Mouse (Mus musculus): ENCODE data around the gene Zcrb1. TPM values are rescaled to one million over a fixed set of nuclear protein-coding genes. Genes with fewer than 3 reads are reported as not detected.

Gene Zcrb1
- polyA plus RNA-seq (2012; rRNA removed) (76.4 and 119 TPM in 2 replicates), polyA plus RNA-seq (2014; fragmentation: Nextera tagmentation; extraction: Ambion mirVana) (118 and 123 TPM in 2 replicates)

DNA sequence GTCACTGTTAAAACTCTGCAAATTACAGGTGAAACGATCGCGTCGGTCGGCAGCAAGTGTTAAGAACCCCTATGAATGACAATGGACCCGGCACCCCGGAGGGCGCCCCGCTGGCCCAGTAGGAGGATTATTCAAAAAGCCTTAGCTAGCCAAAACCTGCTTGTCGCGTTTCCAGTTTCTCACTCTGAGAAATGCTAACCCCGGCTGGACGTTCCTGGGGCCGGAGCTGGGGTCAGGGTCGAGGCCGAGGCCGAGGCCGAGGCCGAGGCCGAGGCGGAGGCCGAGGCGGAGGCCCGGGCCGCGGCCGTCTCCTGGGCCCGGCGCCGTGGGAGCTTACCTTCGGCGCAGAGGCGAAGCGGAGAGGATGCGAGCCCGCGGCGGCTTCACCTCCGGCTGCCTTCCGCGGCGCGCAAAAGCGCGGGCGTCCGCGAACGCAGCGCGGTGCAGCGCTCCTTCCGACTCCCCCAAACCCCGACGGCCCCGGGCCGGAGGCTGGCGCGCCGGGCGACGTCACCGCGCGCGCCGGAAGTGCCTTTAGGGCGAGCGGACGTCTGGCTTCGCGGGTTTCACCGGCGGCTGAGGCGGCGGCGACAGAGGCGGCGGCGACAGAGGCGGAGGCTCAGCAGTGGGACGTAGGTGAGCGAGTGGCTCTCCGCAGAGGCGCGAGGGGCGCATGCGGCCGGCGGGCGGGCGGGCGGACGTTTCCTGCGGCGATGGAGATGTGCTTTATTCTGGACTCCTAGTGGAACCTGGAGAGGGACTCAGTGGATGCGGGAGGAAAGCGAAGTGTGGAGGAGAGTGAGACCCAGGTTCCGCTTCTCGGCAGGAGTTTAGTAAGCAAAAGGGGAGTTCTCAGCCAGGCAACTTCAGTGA is at the start of gene Zcrb1, which contains the start of gene Pphln1:
Zcrb1 (minus strand) TSS at position 509 of the 873 bp plus-strand sequence.
Pphln1 (plus strand) TSS at position 525 of the 873 bp plus-strand sequence.
- ATAC-seq (ENCODE audit: low FRiP score, low read depth) (peak; percentile 95), DNase-seq (ENCODE audit: low spot score) (peak; percentile 86)
- Histone ChIP-seq H3K4me3 (replicated peaks; ENCODE audit: low read length) (peak within 1 kb of the TSS; percentile 97), H3K9me3 (ENCODE audit: control insufficient read depth, low read length) (no peaks in the 10 kb centered on the region), H3K27ac (replicated peaks; ENCODE audit: low read depth, low read length) (peak within 1 kb of the TSS; percentile 78), H3K4me2 (replicated peaks; ENCODE audit: low read depth, low read length, severe bottlenecking) (peak within 1 kb of the TSS; percentile 79), H3K9ac (ENCODE audit: low read depth, low read length, severe bottlenecking) (peak within 1 kb of the TSS; percentile 97), H3K27me3 (ENCODE audit: control insufficient read depth, insufficient read depth, low read length) (no peaks in the 10 kb centered on the region), H3K4me1 (ENCODE audit: control insufficient read depth, insufficient read depth, low read length) (peaks cover 14% of the 10 kb centered on the region), H3K36me3 (ENCODE audit: control insufficient read depth, insufficient read depth, low read length) (peaks cover 24% of the 10 kb centered on the region)
- peak; percentile 81; the same call in 1 of the 2 replicates for TF ChIP-seq POLR2A (IDR thresholded peaks at IDR 0.05; ENCODE audit: borderline replicate concordance, extremely low read depth, insufficient read depth, insufficient read length)
- WGBS = under 1% methylated on average over 57 of the region's 100 CpGs

DNA sequence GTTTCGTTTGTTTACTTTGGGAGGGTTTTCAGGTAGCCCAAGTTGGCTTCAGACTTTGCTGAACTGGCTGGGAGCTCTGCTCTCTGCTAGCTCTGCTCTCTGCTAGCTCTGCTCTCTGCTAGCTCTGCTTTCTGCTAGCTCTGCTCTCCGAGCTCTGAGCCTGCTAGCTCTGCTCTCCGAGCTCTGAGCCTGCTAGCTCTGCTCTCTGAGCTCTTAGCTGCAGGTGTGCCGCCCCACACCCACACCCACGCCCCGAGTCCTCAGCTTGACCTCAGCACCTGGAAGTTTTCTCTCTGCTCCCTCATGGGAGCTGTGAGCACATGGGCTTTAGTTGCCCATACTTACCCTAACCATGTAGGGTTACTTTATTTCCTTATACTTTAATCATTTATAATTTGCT is 45.5 kb upstream of the Zcrb1 start:
- WGBS = 74% methylated on average over 6 of the region's 6 CpGs
- no peaks in the 10 kb centered on the region for H3K9me3 ChIP-seq (ENCODE audit: control insufficient read depth, low read length)
- no peak overlapping the region for H3K27ac ChIP-seq (replicated peaks; ENCODE audit: low read depth, low read length)
- no peak overlapping the region for H3K9ac ChIP-seq (ENCODE audit: low read depth, low read length, severe bottlenecking)
- H3K27me3 ChIP-seq (ENCODE audit: control insufficient read depth, insufficient read depth, low read length) = no peaks in the 10 kb centered on the region
- DNase-seq (ENCODE audit: low spot score) = no peak
- peaks cover 40% of the 10 kb centered on the region for H3K36me3 ChIP-seq (ENCODE audit: control insufficient read depth, insufficient read depth, low read length)
- no peak for ATAC-seq (ENCODE audit: low FRiP score, low read depth)
- no peak overlapping the region for H3K4me2 ChIP-seq (replicated peaks; ENCODE audit: low read depth, low read length, severe bottlenecking)
- no peaks in the 10 kb centered on the region for H3K4me1 ChIP-seq (ENCODE audit: control insufficient read depth, insufficient read depth, low read length)
- no peak overlapping the region for H3K4me3 ChIP-seq (replicated peaks; ENCODE audit: low read length)
- TF ChIP-seq POLR2A (IDR thresholded peaks at IDR 0.05; ENCODE audit: borderline replicate concordance, extremely low read depth, insufficient read depth, insufficient read length) = no peak

GRCm38 (mm10) chr15:93442271-93442670 is 44.1 kb upstream of the Zcrb1 start:
- no peak overlapping the region for H3K4me3 ChIP-seq (replicated peaks; ENCODE audit: low read length)
- H3K27me3 ChIP-seq (ENCODE audit: control insufficient read depth, insufficient read depth, low read length) = no peaks in the 10 kb centered on the region
- no peak for TF ChIP-seq POLR2A (IDR thresholded peaks at IDR 0.05; ENCODE audit: borderline replicate concordance, extremely low read depth, insufficient read depth, insufficient read length)
- ATAC-seq (ENCODE audit: low FRiP score, low read depth) = no peak
- H3K4me2 ChIP-seq (replicated peaks; ENCODE audit: low read depth, low read length, severe bottlenecking) = no peak overlapping the region
- no peak for DNase-seq (ENCODE audit: low spot score)
- no peaks in the 10 kb centered on the region for H3K9me3 ChIP-seq (ENCODE audit: control insufficient read depth, low read length)
- no peaks in the 10 kb centered on the region for H3K4me1 ChIP-seq (ENCODE audit: control insufficient read depth, insufficient read depth, low read length)
- H3K27ac ChIP-seq (replicated peaks; ENCODE audit: low read depth, low read length) = no peak overlapping the region
- peaks cover 40% of the 10 kb centered on the region for H3K36me3 ChIP-seq (ENCODE audit: control insufficient read depth, insufficient read depth, low read length)
- no peak overlapping the region for H3K9ac ChIP-seq (ENCODE audit: low read depth, low read length, severe bottlenecking)
- 94% methylated on average over 4 of the region's 4 CpGs for WGBS

DNA sequence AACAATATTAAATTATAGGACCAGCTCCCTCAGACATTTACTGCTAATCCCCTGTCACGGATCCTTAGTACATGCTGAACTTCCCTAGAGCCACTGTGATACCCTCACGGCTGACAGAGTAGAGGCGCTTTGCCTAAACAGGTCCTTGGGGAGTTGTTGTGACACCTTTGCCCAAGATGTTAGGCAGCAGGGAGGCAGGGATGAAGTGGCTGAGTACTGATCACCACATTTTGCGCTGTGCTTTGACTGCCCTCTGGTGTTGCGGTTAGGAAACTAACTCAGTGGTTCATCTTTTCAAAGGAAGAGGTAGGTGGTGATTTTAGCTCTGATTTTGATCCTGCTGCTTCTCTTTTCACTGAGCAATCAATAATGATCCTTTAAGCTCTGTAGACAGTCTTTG is 40.5 kb upstream of the Zcrb1 start:
- Histone ChIP-seq H3K4me1 (ENCODE audit: control insufficient read depth, insufficient read depth, low read length) (no peaks in the 10 kb centered on the region), H3K36me3 (ENCODE audit: control insufficient read depth, insufficient read depth, low read length) (peaks cover 36% of the 10 kb centered on the region), H3K4me2 (replicated peaks; ENCODE audit: low read depth, low read length, severe bottlenecking) (no peak overlapping the region), H3K27me3 (ENCODE audit: control insufficient read depth, insufficient read depth, low read length) (no peaks in the 10 kb centered on the region), H3K4me3 (replicated peaks; ENCODE audit: low read length) (no peak overlapping the region), H3K9ac (ENCODE audit: low read depth, low read length, severe bottlenecking) (no peak overlapping the region), H3K27ac (replicated peaks; ENCODE audit: low read depth, low read length) (no peak overlapping the region), H3K9me3 (ENCODE audit: control insufficient read depth, low read length) (no peaks in the 10 kb centered on the region)
- DNase-seq (ENCODE audit: low spot score) (peak; percentile 68), ATAC-seq (ENCODE audit: low FRiP score, low read depth) (no peak)
- no peak for TF ChIP-seq POLR2A (IDR thresholded peaks at IDR 0.05; ENCODE audit: borderline replicate concordance, extremely low read depth, insufficient read depth, insufficient read length)
- WGBS = 39% methylated on average over 5 of the region's 5 CpGs

DNA sequence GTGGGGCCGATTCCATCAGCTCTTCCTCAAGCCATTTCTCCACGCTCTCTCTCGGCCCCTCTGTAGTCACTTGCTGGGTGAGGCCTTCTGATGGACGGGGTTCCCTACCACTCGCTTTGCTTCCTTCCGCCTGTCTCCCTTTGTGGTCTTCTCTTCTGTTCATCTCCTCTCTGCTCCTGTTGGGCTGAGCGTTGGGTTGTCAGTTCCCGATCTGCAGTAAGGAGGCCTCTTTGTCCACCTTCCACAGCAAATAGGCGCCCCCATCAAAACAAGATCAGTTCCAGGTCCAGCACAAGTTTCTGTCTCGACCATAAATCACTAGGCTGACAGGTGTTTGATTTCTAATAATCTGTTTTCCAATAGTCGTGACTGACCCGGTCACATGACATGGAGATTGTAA is 37.9 kb upstream of the Zcrb1 start:
- H3K9ac ChIP-seq (ENCODE audit: low read depth, low read length, severe bottlenecking) = no peak overlapping the region
- TF ChIP-seq POLR2A (IDR thresholded peaks at IDR 0.05; ENCODE audit: borderline replicate concordance, extremely low read depth, insufficient read depth, insufficient read length) = no peak
- WGBS = 90% methylated on average over 12 of the region's 12 CpGs
- no peaks in the 10 kb centered on the region for H3K9me3 ChIP-seq (ENCODE audit: control insufficient read depth, low read length)
- no peak overlapping the region for H3K4me2 ChIP-seq (replicated peaks; ENCODE audit: low read depth, low read length, severe bottlenecking)
- no peaks in the 10 kb centered on the region for H3K4me1 ChIP-seq (ENCODE audit: control insufficient read depth, insufficient read depth, low read length)
- ATAC-seq (ENCODE audit: low FRiP score, low read depth) (no peak), DNase-seq (ENCODE audit: low spot score) (no peak)
- no peaks in the 10 kb centered on the region for H3K27me3 ChIP-seq (ENCODE audit: control insufficient read depth, insufficient read depth, low read length)
- H3K36me3 ChIP-seq (ENCODE audit: control insufficient read depth, insufficient read depth, low read length) = peaks cover 19% of the 10 kb centered on the region; the same call in 1 of the 2 replicates
- H3K4me3 ChIP-seq (replicated peaks; ENCODE audit: low read length) = no peak overlapping the region
- no peak overlapping the region for H3K27ac ChIP-seq (replicated peaks; ENCODE audit: low read depth, low read length)

All from limb, embryonic 14.5 days (tissue).